Comparison of ENCODE assay signal across 26 mouse cellular contexts in genomic region chr1:90132402-90132801, GRCm38 (mm10). TPM values are rescaled to one million over a fixed set of nuclear protein-coding genes. Genes with fewer than 3 reads are reported as not detected.
DNase-seq lines count a peak whose midpoint lies in the region; ATAC-seq and TF ChIP-seq lines count a peak whose summit lies in the region.
"Had no signal": no experiment of that assay in that cellular context is flagged by ENCODE, and none has a peak within 500 bp of the region (broad histone marks: within the 10 kb centered on the region; RNA-seq: fewer than 3 reads in every experiment).

No protein-coding gene starts in this region.

- 32% methylated on average over 11 of the region's 11 CpGs for WGBS in kidney, embryonic 15.5 days
- 49% methylated on average over 11 of the region's 11 CpGs for WGBS in midbrain, embryonic 14.5 days
- WGBS in midbrain, embryonic 16.5 days = 45% methylated on average over 11 of the region's 11 CpGs
- 27% methylated on average over 11 of the region's 11 CpGs for WGBS in neural tube, embryonic 13.5 days
- WGBS in neural tube, embryonic 15.5 days = 29% methylated on average over 11 of the region's 11 CpGs

- no peak overlapping the region for H3K4me3 ChIP-seq in kidney, embryonic 15.5 days (replicated peaks)
- H3K4me3 ChIP-seq in midbrain, embryonic 14.5 days (replicated peaks; ENCODE audit: low read depth, low read length) = no peak overlapping the region
- H3K4me3 ChIP-seq in midbrain, embryonic 16.5 days (ENCODE audit: low read depth, low read length) = no peak overlapping the region
- no peak overlapping the region for H3K4me3 ChIP-seq in neural tube, embryonic 13.5 days
- H3K4me3 ChIP-seq in neural tube, embryonic 15.5 days (replicated peaks) = no peak overlapping the region
- no peak overlapping the region for H3K4me3 ChIP-seq in layer of hippocampus, adult 2 months
- H3K4me3 ChIP-seq: embryonic facial prominence, embryonic 15.5 days; erythroblast, embryonic 14.5 days; forebrain, embryonic 10.5 days; heart, embryonic 10.5 days had no signal

- H3K9ac ChIP-seq in kidney, embryonic 15.5 days = no peak overlapping the region
- H3K9ac ChIP-seq in midbrain, embryonic 14.5 days (replicated peaks; ENCODE audit: low read length) = no peak overlapping the region
- no peak overlapping the region for H3K9ac ChIP-seq in midbrain, embryonic 16.5 days (ENCODE audit: low read depth, low read length)
- H3K9ac ChIP-seq in neural tube, embryonic 13.5 days = no peak overlapping the region
- H3K9ac ChIP-seq in neural tube, embryonic 15.5 days (replicated peaks) = no peak overlapping the region
- H3K9ac ChIP-seq: embryonic facial prominence, embryonic 15.5 days had no signal

- TF ChIP-seq CTCF in layer of hippocampus, adult 2 months (conservative IDR thresholded peaks at IDR 0.05) = no peak

- H3K27me3 ChIP-seq in kidney, embryonic 15.5 days = peaks cover 24% of the 10 kb centered on the region
- H3K27me3 ChIP-seq in midbrain, embryonic 14.5 days (ENCODE audit: control insufficient read depth, insufficient read depth, low read length) = no peaks in the 10 kb centered on the region
- no peaks in the 10 kb centered on the region for H3K27me3 ChIP-seq in midbrain, embryonic 16.5 days (ENCODE audit: control insufficient read depth, insufficient read depth, low read depth, low read length)
- no peaks in the 10 kb centered on the region for H3K27me3 ChIP-seq in neural tube, embryonic 13.5 days
- no peaks in the 10 kb centered on the region for H3K27me3 ChIP-seq in neural tube, embryonic 15.5 days (replicated peaks)
- H3K27me3 ChIP-seq: embryonic facial prominence, embryonic 15.5 days had no signal

- no peak for DNase-seq in kidney, postnatal 10 days
- peak; percentile 63 for DNase-seq in midbrain, embryonic 14.5 days
- DNase-seq in lung, postnatal 14 days = no peak
- DNase-seq in layer of hippocampus, adult 2 months (ENCODE audit: low spot score in 2 of 2) = no peak
- DNase-seq: adrenal gland, adult 2 months; adrenal gland, postnatal 25 days; cerebellum, adult 8-10 months; cerebellum, postnatal 14 days; embryo, embryonic 11 days; gastrocnemius, postnatal 36 days; heart, adult 11 months; heart, postnatal 10 days; heart, postnatal 4 days had no signal

- ATAC-seq in kidney, embryonic 15.5 days (replicated peaks; ENCODE audit: low FRiP score) = no peak
- ATAC-seq in midbrain, embryonic 14.5 days (ENCODE audit: low FRiP score, low TSS enrichment) = no peak
- no peak for ATAC-seq in midbrain, embryonic 16.5 days
- peak; percentile 81 for ATAC-seq in neural tube, embryonic 13.5 days (ENCODE audit: low read depth)
- ATAC-seq in neural tube, embryonic 15.5 days (ENCODE audit: low FRiP score) = no peak
- ATAC-seq: forebrain, embryonic 14.5 days had no signal

- peaks cover 35% of the 10 kb centered on the region for H3K4me1 ChIP-seq in kidney, embryonic 15.5 days
- peaks cover 7% of the 10 kb centered on the region for H3K4me1 ChIP-seq in midbrain, embryonic 14.5 days (ENCODE audit: control insufficient read depth, insufficient read depth, low read length)
- peaks cover 2% of the 10 kb centered on the region; the same call in 1 of the 2 replicates for H3K4me1 ChIP-seq in midbrain, embryonic 16.5 days (ENCODE audit: control insufficient read depth, insufficient read depth, low read length)
- peaks cover 46% of the 10 kb centered on the region for H3K4me1 ChIP-seq in neural tube, embryonic 13.5 days (replicated peaks)
- peaks cover 18% of the 10 kb centered on the region for H3K4me1 ChIP-seq in neural tube, embryonic 15.5 days

- H3K27ac ChIP-seq in kidney, embryonic 15.5 days = no peak overlapping the region
- 0 out of 2 replicates have a peak overlapping the region, but pooled peaks have one; percentile 32 for H3K27ac ChIP-seq in midbrain, embryonic 14.5 days (replicated peaks; ENCODE audit: low read depth, low read length)
- no peak overlapping the region for H3K27ac ChIP-seq in midbrain, embryonic 16.5 days (ENCODE audit: low read length)
- peak overlapping the region; percentile 84 for H3K27ac ChIP-seq in neural tube, embryonic 13.5 days (replicated peaks)
- no peak overlapping the region for H3K27ac ChIP-seq in neural tube, embryonic 15.5 days (replicated peaks)
- H3K27ac ChIP-seq in layer of hippocampus, adult 2 months = no peak overlapping the region
- H3K27ac ChIP-seq: embryonic facial prominence, embryonic 15.5 days; forebrain, embryonic 10.5 days; heart, embryonic 10.5 days had no signal

- no peaks in the 10 kb centered on the region for H3K9me3 ChIP-seq in kidney, embryonic 15.5 days (replicated peaks)
- H3K9me3 ChIP-seq in midbrain, embryonic 14.5 days (ENCODE audit: control insufficient read depth, low read length) = no peaks in the 10 kb centered on the region
- H3K9me3 ChIP-seq in midbrain, embryonic 16.5 days (replicated peaks; ENCODE audit: control insufficient read depth, low read length, poor library complexity, severe bottlenecking) = no peaks in the 10 kb centered on the region
- no peaks in the 10 kb centered on the region for H3K9me3 ChIP-seq in neural tube, embryonic 13.5 days
- H3K9me3 ChIP-seq in neural tube, embryonic 15.5 days (replicated peaks) = no peaks in the 10 kb centered on the region
- H3K9me3 ChIP-seq: embryonic facial prominence, embryonic 15.5 days; forebrain, embryonic 10.5 days; heart, embryonic 10.5 days had no signal

- peak overlapping the region; percentile 20; the same call in 1 of the 2 replicates for H3K4me2 ChIP-seq in kidney, embryonic 15.5 days
- H3K4me2 ChIP-seq in midbrain, embryonic 14.5 days (ENCODE audit: low read length) = no peak overlapping the region
- no peak overlapping the region for H3K4me2 ChIP-seq in midbrain, embryonic 16.5 days (ENCODE audit: low read length)
- H3K4me2 ChIP-seq in neural tube, embryonic 13.5 days = peak overlapping the region; percentile 20
- 0 out of 2 replicates have a peak overlapping the region, but pooled peaks have one; percentile 0 for H3K4me2 ChIP-seq in neural tube, embryonic 15.5 days
- H3K4me2 ChIP-seq: embryonic facial prominence, embryonic 15.5 days had no signal

- H3K36me3 ChIP-seq in kidney, embryonic 15.5 days = no peaks in the 10 kb centered on the region
- H3K36me3 ChIP-seq in midbrain, embryonic 14.5 days (ENCODE audit: control insufficient read depth, insufficient read depth, low read length) = no peaks in the 10 kb centered on the region
- H3K36me3 ChIP-seq in midbrain, embryonic 16.5 days (ENCODE audit: control insufficient read depth, insufficient read depth, low read length) = no peaks in the 10 kb centered on the region
- no peaks in the 10 kb centered on the region for H3K36me3 ChIP-seq in neural tube, embryonic 13.5 days
- H3K36me3 ChIP-seq in neural tube, embryonic 15.5 days = no peaks in the 10 kb centered on the region
- H3K36me3 ChIP-seq: embryonic facial prominence, embryonic 15.5 days; forebrain, embryonic 10.5 days; heart, embryonic 10.5 days had no signal

RNA-seq across cellular contexts. Expression of gene Iqca, which starts 20.8 kb away (rescaled TPM):
- 0.14 and 0.17 TPM in 2 replicates for polyA plus RNA-seq in kidney, embryonic 15.5 days (2015; fragmentation: Nextera tagmentation; extraction: Ambion mirVana)
- 0.20 and 0.31 TPM in 2 replicates for polyA plus RNA-seq in midbrain, embryonic 14.5 days (2014; fragmentation: Nextera tagmentation; extraction: Ambion mirVana)
- 0.62 and 0.85 TPM in 2 replicates for polyA plus RNA-seq in midbrain, embryonic 16.5 days (2015; fragmentation: Nextera tagmentation; extraction: Ambion mirVana)
- not detected in 2 replicates for polyA plus RNA-seq in neural tube, embryonic 13.5 days (2015; fragmentation: Nextera tagmentation; extraction: Ambion mirVana)
- polyA plus RNA-seq in neural tube, embryonic 15.5 days (2015; fragmentation: Nextera tagmentation; extraction: Ambion mirVana) = 0.42 and 0.52 TPM in 2 replicates
- 1 to 10 TPM; 1.6 to 2.4 TPM for total RNA-seq in layer of hippocampus, adult 2 months (2021)
- total RNA-seq: adrenal gland, adult 2 months; adrenal gland, postnatal 25 days; common myeloid progenitor, adult 5-6 weeks; gastrocnemius, adult 8-10 months; gastrocnemius, postnatal 36 days; heart, postnatal 10 days; heart, postnatal 4 days had no signal
- polyA plus RNA-seq: adrenal gland, adult 2 months; embryonic facial prominence, embryonic 11.5 days; erythroblast, embryonic 14.5 days; heart, embryonic 14.5 days had no signal

Comparison
In these comparisons a context has a peak if more than half of its experiments do, and no peak if none do; other contexts are left out.
1. H3K27ac ChIP-seq: peak in midbrain, embryonic 14.5 days (single experiment) and neural tube, embryonic 13.5 days (single experiment); none in kidney, embryonic 15.5 days (single experiment), midbrain, embryonic 16.5 days (single experiment), neural tube, embryonic 15.5 days (single experiment) and layer of hippocampus, adult 2 months (single experiment).
2. H3K4me2 ChIP-seq: peak in kidney, embryonic 15.5 days (single experiment), neural tube, embryonic 13.5 days (single experiment) and neural tube, embryonic 15.5 days (single experiment); none in midbrain, embryonic 14.5 days (single experiment) and midbrain, embryonic 16.5 days (single experiment).